ENCODE assay signal across 10 mouse cellular contexts in the genomic region with DNA sequence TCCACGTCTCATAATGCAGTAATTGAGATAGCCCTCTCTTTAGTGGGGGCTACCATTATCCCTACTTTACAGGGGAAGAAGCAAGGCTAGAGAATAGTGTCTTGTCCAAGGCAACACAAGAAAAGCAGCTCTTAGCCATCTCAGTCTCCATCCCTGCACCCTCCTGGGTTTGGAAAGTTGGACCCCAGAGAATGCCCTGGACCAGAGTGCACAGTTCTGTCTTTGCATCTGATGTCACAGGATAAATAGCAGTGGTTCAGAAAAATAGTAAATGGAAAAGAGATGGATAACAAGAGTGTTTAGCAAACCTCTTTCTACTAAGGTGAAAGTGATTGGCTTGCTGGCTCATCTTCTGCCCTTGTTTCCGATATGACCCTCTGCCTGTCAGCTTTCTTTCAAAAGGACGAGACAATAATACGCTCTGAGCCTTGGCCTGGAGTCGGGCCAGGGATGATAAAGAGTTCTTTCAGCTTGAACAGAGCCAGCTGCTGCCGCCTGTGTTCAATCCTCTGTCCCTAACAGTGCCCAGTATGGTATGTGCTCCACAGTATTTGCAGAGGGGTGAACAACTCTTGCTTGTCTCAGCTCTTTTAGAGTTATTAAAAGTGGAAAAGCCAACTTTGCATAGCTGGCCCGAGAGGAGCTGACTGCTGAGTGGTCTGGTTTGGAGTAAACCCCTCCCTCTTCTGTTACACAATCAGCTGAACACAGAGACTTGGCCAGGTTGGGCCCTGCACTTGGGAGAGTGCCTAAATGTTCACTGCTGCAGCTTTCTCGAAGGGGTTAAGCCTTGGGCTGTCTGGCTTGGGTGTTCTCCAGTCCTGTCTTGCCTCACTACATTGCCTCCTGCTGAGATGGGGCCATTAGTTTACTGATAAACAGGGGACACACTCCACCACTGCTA. TPM values are rescaled to one million over a fixed set of nuclear protein-coding genes. Genes with fewer than 3 reads are reported as not detected.
DNase-seq lines count a peak whose midpoint lies in the region; ATAC-seq and TF ChIP-seq lines count a peak whose summit lies in the region.
"Had no signal": no experiment of that assay in that cellular context is flagged by ENCODE, and none has a peak within 500 bp of the region (broad histone marks: within the 10 kb centered on the region; RNA-seq: fewer than 3 reads in every experiment).

No protein-coding gene starts in this region.

- H3K4me2 ChIP-seq in embryonic facial prominence, embryonic 13.5 days: no peak overlapping the region
- peak overlapping the region; percentile 18 for H3K4me2 ChIP-seq in heart, embryonic 16.5 days (ENCODE audit: low read depth, low read length)
- H3K4me2 ChIP-seq in kidney, embryonic 16.5 days (replicated peaks; ENCODE audit: low read depth, low read length): no peak overlapping the region

- 0 out of 2 replicates have a peak, but pooled peaks cover 3% of the 10 kb centered on the region for H3K4me1 ChIP-seq in embryonic facial prominence, embryonic 13.5 days
- peaks cover 14% of the 10 kb centered on the region for H3K4me1 ChIP-seq in heart, embryonic 16.5 days (ENCODE audit: control insufficient read depth, insufficient read depth, low read length)
- H3K4me1 ChIP-seq in kidney, embryonic 16.5 days (ENCODE audit: insufficient read depth, low read length): peaks cover 11% of the 10 kb centered on the region; the same call in 1 of the 2 replicates
- no peaks in the 10 kb centered on the region for H3K4me1 ChIP-seq in lung, adult 2 months (ENCODE audit: control insufficient read depth, insufficient read depth, low read length)

- 22% methylated on average over 8 of the region's 8 CpGs for WGBS in embryonic facial prominence, embryonic 13.5 days
- 19% methylated on average over 8 of the region's 8 CpGs for WGBS in heart, embryonic 16.5 days
- 37% methylated on average over 8 of the region's 8 CpGs for WGBS in kidney, embryonic 16.5 days
- 22% methylated on average over 8 of the region's 8 CpGs for WGBS in lung, adult 2 months

- DNase-seq in cerebellum, adult 9-10 months: peak; percentile 10
- peak; percentile 26 for DNase-seq in lung, adult 2 months
- DNase-seq in retina, postnatal 1 day: peak; percentile 91
- no peak for DNase-seq in thymus, adult 18-20 months

- no peak overlapping the region for H3K27ac ChIP-seq in embryonic facial prominence, embryonic 13.5 days
- peak overlapping the region; percentile 66 for H3K27ac ChIP-seq in heart, embryonic 16.5 days (ENCODE audit: low read length)
- peak overlapping the region; percentile 19 for H3K27ac ChIP-seq in kidney, embryonic 16.5 days (ENCODE audit: low read length)
- H3K27ac ChIP-seq: left cerebral cortex, adult 2 months had no signal

- no peak overlapping the region for H3K9ac ChIP-seq in embryonic facial prominence, embryonic 13.5 days
- no peak overlapping the region for H3K9ac ChIP-seq in heart, embryonic 16.5 days (ENCODE audit: low read length)
- no peak overlapping the region for H3K9ac ChIP-seq in kidney, embryonic 16.5 days (replicated peaks; ENCODE audit: low read length)

- no peaks in the 10 kb centered on the region for H3K9me3 ChIP-seq in embryonic facial prominence, embryonic 13.5 days
- H3K9me3 ChIP-seq in heart, embryonic 16.5 days (replicated peaks; ENCODE audit: control insufficient read depth, low read length): no peaks in the 10 kb centered on the region
- H3K9me3 ChIP-seq in kidney, embryonic 16.5 days (ENCODE audit: low read length): no peaks in the 10 kb centered on the region

- no peaks in the 10 kb centered on the region for H3K36me3 ChIP-seq in embryonic facial prominence, embryonic 13.5 days
- H3K36me3 ChIP-seq in heart, embryonic 16.5 days (ENCODE audit: control insufficient read depth, insufficient read depth): no peaks in the 10 kb centered on the region
- no peaks in the 10 kb centered on the region for H3K36me3 ChIP-seq in kidney, embryonic 16.5 days (ENCODE audit: insufficient read depth, low read length)

- TF ChIP-seq CTCF in lung, adult 2 months (IDR thresholded peaks at IDR 0.05; ENCODE audit: insufficient read depth, low read length): no peak

- ATAC-seq in cerebellum, adult (ENCODE audit: insufficient number of reproducible peaks, low FRiP score, low TSS enrichment): no peak
- peak; percentile 71; the same call in 1 of the 2 replicates for ATAC-seq in embryonic facial prominence, embryonic 13.5 days (ENCODE audit: insufficient number of reproducible peaks, insufficient read depth, low FRiP score, low TSS enrichment, low read depth)
- peak; percentile 77 for ATAC-seq in heart, embryonic 16.5 days (replicated peaks; ENCODE audit: extremely low read depth, insufficient read depth, low FRiP score)
- peak; percentile 89 for ATAC-seq in kidney, embryonic 16.5 days (ENCODE audit: low FRiP score, low TSS enrichment)

- no peak overlapping the region for H3K4me3 ChIP-seq in embryonic facial prominence, embryonic 13.5 days
- H3K4me3 ChIP-seq in heart, embryonic 16.5 days (ENCODE audit: low read length): no peak overlapping the region
- no peak overlapping the region for H3K4me3 ChIP-seq in kidney, embryonic 16.5 days (ENCODE audit: low read length)
- no peak overlapping the region for H3K4me3 ChIP-seq in lung, adult 2 months (replicated peaks; ENCODE audit: extremely low read depth, low read depth, low read length)
- H3K4me3 ChIP-seq: left cerebral cortex, adult 2 months had no signal

- no peak for TF ChIP-seq POLR2A in lung, adult 2 months (IDR thresholded peaks at IDR 0.05; ENCODE audit: borderline replicate concordance, extremely low read depth, low read depth, low read length)

- no peaks in the 10 kb centered on the region for H3K27me3 ChIP-seq in embryonic facial prominence, embryonic 13.5 days
- no peaks in the 10 kb centered on the region for H3K27me3 ChIP-seq in heart, embryonic 16.5 days (ENCODE audit: control insufficient read depth, insufficient read depth, low read length)
- no peaks in the 10 kb centered on the region for H3K27me3 ChIP-seq in kidney, embryonic 16.5 days (ENCODE audit: insufficient read depth, low read length)

RNA-seq across cellular contexts. Expression of a gene that starts 26.4 kb away (rescaled TPM):
- polyA plus RNA-seq in embryonic facial prominence, embryonic 13.5 days (2015; fragmentation: Nextera tagmentation; extraction: Ambion mirVana): 0.22 TPM in 1 of 2 replicates, not detected in the other
- polyA plus RNA-seq in heart, embryonic 16.5 days (2015; fragmentation: Nextera tagmentation; extraction: Ambion mirVana): 0.05 and 0.06 TPM in 2 replicates
- 25.2 and 28.2 TPM in 2 replicates for polyA plus RNA-seq in kidney, embryonic 16.5 days (2015; fragmentation: Nextera tagmentation; extraction: Ambion mirVana)
- polyA plus RNA-seq in lung, adult 2 months (2012; rRNA removed): 0.07 TPM in 1 of 2 replicates, not detected in the other
- polyA plus RNA-seq: testis, adult 2 months had no signal

Comparison
In these comparisons a context has a peak if more than half of its experiments do, and no peak if none do; other contexts are left out.
1. DNase-seq: peak in cerebellum, adult 9-10 months (single experiment), lung, adult 2 months (single experiment) and retina, postnatal 1 day (single experiment); none in thymus, adult 18-20 months (0 of 2).
2. RNA of a gene that starts 26.4 kb away (polyA plus RNA-seq): 25.2 to 28.2 TPM in kidney, embryonic 16.5 days; 0.07 TPM in lung, adult 2 months, 0.05 to 0.06 TPM in heart, embryonic 16.5 days and 0.22 TPM in embryonic facial prominence, embryonic 13.5 days; every median in the first group is over 10 times any median in the second.